Mouse (Mus musculus) mouse embryonic stem cell (cell line): ENCODE measurements around the gene Dgkd.

Experiments
- in situ Hi-C, 2 experiments: fragments of 300-500 bp; cut with MboI; formaldehyde crosslinking; loops; 1 replicate in 1 of 2; 3 replicates in 1 of 2; pipeline ENCODE4 v1.14.3; 2019 to 2020; ENCODE audit warnings: low sequenced_read_pairs in 2 of 2, low pct_unique_long_range_greater_than_20kb in 1 of 2, mixed read lengths in 1 of 2; ENCODE audit not compliant: unreplicated experiment in 1 of 2

The Dgkd gene

DNA sequence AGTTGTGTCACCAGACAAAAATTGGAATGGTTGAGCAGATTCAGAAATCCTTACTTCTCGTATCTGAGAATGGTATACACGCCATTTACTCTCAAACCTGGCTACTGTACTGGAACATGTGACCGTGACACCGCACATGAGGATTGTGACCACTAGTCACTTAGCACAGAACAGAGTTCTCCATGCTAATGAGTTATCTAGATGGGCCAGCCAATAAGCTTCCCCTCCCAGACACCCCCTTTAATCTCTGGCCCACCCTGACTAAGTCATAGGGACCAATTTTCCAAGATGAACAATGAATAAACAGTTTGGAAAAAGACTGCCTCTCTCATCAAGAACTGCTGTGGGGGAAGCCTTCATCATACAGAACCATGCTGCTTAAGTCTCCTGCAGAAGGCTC, 107.7 kb downstream of the Dgkd start:
- in situ Hi-C loops: no loop called here

DNA sequence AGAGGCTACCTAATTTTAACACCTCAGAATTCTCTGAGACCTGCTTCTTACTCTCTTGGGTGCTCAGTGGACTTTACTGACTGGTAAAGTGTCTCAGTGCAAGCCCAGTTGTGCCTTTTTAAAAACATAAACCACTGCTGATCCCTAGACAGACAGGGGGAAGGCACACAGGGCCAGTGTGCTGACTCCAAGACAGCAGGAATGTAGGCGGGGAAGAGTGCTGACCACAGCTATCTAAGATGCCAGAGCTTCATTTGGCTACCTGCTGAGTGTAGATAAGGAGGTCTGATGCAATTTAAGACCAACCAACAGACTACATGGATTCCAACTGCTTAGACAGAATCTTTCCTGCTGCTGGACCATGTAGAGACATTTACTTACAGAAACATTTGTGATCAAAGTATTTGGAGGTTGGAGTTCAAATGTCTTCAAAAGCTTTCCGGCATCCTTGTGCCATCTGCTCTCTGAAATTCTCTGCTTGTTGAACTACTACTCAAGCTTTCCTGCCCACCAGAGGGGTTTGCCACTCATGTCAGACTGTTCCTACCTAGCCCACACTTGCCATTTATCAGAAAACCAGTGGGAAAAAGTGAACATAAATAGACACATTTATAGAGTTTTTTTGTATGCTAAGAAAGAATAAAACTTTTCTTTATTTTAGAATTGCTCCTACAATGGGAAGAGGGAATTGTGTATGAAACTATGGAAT, 108.5 kb downstream of the Dgkd start:
- in situ Hi-C loops: no loop called here

DNA sequence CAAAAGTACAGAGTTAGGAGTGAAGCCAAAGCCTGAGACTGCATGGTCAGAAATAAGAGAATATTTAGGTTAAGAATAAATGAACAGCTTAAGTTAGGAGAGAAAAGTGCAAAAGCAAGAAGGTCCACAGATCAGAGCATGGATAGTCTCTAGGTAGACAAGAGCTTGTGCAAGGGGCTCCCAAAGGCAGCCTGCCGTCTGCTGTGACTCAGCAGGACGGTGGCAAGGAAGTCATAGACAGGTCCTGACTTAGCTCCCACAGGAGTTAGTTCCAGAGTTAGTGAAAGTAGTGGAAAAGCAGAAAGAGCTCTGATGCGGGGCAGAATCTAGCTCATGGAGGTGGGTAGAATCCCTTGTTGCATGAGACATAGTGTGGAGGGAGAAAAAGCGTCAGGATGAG, 117.3 kb downstream of the Dgkd start:
- in situ Hi-C loops: no loop called here

DNA sequence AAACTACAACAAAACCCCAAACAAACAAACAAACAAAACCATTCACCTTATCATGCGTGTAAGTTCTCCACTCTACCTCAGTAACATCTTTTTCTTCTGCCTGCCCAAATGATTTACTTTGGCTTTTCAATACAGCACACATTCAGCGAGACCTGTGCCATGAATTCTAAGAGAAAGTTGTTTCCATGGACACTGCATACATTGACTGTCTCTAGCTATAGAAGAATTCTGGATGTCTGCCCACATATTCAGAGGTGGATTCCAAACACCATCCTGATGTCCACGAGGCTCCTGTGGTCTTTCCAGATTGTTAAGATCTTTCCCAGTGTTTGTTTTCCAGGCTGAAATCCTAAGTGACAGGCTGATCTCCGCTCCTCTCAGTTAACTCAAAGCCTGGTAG, 129.2 kb downstream of the Dgkd start:
- in situ Hi-C loops: no loop called here

DNA sequence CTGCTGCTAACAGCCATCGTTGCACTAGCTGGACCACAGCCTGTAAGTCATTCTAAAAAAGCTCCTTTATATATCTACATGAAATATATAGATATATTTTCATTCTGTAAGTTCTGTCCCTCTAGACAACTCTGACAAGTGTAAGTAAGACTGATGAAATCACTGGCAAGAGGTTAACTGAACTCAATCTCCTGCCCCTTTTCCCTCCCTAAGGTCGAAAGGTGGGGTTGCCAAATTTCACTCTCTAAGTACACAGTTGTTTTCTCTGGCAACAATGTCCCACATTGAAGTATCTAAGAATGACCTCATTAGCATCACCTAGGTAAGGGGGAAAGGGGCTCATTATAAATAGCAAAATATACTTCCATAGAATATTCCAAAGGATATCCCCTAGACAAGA, 139.6 kb downstream of the Dgkd start:
- in situ Hi-C loops: no loop called here
